Mouse (Mus musculus): ENCODE data around the gene Sars.

DNA sequence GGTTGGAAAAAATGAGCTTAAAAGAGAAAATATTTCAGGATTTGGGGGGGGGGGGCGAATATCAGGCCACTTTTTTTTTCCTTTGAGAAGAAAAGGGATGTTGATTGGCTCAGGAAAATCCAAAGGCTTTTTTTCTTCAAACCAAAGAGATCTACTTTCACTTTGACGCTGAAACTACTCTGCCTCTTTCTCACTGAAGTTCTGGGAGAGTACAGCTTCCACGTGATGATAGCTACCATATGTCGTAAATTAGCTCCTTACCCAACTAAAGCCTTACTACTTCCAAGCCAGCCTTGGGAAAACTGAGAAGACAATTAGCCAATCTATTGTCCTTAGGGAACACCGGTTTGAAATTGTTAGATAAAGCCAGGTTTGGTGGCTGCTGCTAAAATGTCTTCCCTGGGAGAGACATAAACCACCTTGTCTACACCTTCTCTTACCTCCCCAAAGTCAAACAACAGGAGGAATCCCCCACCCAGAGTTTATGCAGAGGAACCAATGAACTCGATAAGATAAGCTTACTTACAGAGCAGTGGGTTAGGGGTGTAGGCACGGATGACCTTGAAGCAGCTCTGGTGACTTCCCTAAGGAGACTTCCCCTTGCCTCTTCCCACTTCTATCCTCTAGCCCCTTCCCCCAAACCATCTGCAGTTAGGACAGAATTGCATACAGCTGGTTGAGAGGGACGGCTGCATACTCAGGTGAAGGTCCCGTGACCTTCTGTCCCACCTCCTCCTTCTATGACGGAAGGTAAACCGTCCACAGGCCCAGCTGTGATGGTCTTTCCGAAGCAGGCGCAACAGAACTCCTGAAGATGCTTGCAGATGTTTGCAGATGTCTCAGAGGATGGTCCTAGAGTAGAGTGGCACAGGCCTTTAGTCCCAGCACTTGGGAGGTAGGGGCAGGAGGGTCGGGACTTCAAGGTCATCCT is 62.8 kb downstream of the Sars start:
- no peak for TF ChIP-seq POLR2A (IDR thresholded peaks at IDR 0.05; ENCODE audit: borderline replicate concordance, low read depth, low read length)
- TF ChIP-seq CTCF (IDR thresholded peaks at IDR 0.05; ENCODE audit: low read depth, low read length), result no peak

Measured in bone marrow macrophage, adult 2 months (primary cell).